Mouse (Mus musculus): ENCODE results near the gene Exosc10.
A peak's percentile ranks its signal among the peaks of the same experiment; 100 is the strongest.

The Exosc10 gene

GRCm38 (mm10) chr4:148558297-148559000 lies at the start of gene Exosc10:
Gene Exosc10 (plus strand): TSS chr4:148558429.
- DNase-seq (ENCODE audit: extremely low spot score, low read depth, low spot score), result peak; percentile 50

GRCm38 (mm10) chr4:148509450-148510084 lies 48.7 kb upstream of the Exosc10 start:
- no peak for DNase-seq (ENCODE audit: extremely low spot score, low read depth, low spot score)

- no peak for DNase-seq (ENCODE audit: extremely low spot score, low read depth, low spot score)
These were observed 47.5 kb upstream of the Exosc10 start for GRCm38 (mm10) chr4:148510691-148511090.

GRCm38 (mm10) chr4:148511334-148511733 lies 46.9 kb upstream of the Exosc10 start:
- no peak for DNase-seq (ENCODE audit: extremely low spot score, low read depth, low spot score)

GRCm38 (mm10) chr4:148513021-148513559 lies 45.1 kb upstream of the Exosc10 start:
- no peak for DNase-seq (ENCODE audit: extremely low spot score, low read depth, low spot score)

GRCm38 (mm10) chr4:148515313-148515712 lies 42.9 kb upstream of the Exosc10 start:
- no peak for DNase-seq (ENCODE audit: extremely low spot score, low read depth, low spot score)

GRCm38 (mm10) chr4:148517809-148518208 lies 40.4 kb upstream of the Exosc10 start:
- no peak for DNase-seq (ENCODE audit: extremely low spot score, low read depth, low spot score)

GRCm38 (mm10) chr4:148518235-148518795 lies 39.9 kb upstream of the Exosc10 start:
- DNase-seq (ENCODE audit: extremely low spot score, low read depth, low spot score), result no peak

- DNase-seq (ENCODE audit: extremely low spot score, low read depth, low spot score), result no peak
These were observed 34.7 kb upstream of the Exosc10 start for GRCm38 (mm10) chr4:148523538-148523937.

- DNase-seq (ENCODE audit: extremely low spot score, low read depth, low spot score), result no peak
These were observed 30.9 kb upstream of the Exosc10 start for GRCm38 (mm10) chr4:148527158-148527910.

- DNase-seq (ENCODE audit: extremely low spot score, low read depth, low spot score), result no peak
These were observed 27.9 kb upstream of the Exosc10 start for GRCm38 (mm10) chr4:148530351-148530750.

- DNase-seq (ENCODE audit: extremely low spot score, low read depth, low spot score), result no peak
These were observed 27.5 kb upstream of the Exosc10 start for GRCm38 (mm10) chr4:148530778-148531177.

GRCm38 (mm10) chr4:148531341-148531740 lies 26.9 kb upstream of the Exosc10 start:
- DNase-seq (ENCODE audit: extremely low spot score, low read depth, low spot score), result no peak

- DNase-seq (ENCODE audit: extremely low spot score, low read depth, low spot score), result no peak
These were observed 25.7 kb upstream of the Exosc10 start for GRCm38 (mm10) chr4:148532516-148532915.

- DNase-seq (ENCODE audit: extremely low spot score, low read depth, low spot score), result no peak
These were observed 24.5 kb upstream of the Exosc10 start for GRCm38 (mm10) chr4:148533613-148534328.

- no peak for DNase-seq (ENCODE audit: extremely low spot score, low read depth, low spot score)
These were observed 22.4 kb upstream of the Exosc10 start for GRCm38 (mm10) chr4:148535876-148536275.

GRCm38 (mm10) chr4:148549106-148549505 lies 9.1 kb upstream of the Exosc10 start:
- DNase-seq (ENCODE audit: extremely low spot score, low read depth, low spot score), result no peak

- no peak for DNase-seq (ENCODE audit: extremely low spot score, low read depth, low spot score)
These were observed 463 bp upstream of the Exosc10 start for GRCm38 (mm10) chr4:148557766-148558165.

- no peak for DNase-seq (ENCODE audit: extremely low spot score, low read depth, low spot score)
These were observed 4.4 kb downstream of the Exosc10 start for GRCm38 (mm10) chr4:148562676-148563075.

- no peak for DNase-seq (ENCODE audit: extremely low spot score, low read depth, low spot score)
These were observed 5.4 kb downstream of the Exosc10 start for GRCm38 (mm10) chr4:148563595-148563994.

GRCm38 (mm10) chr4:148570138-148570537 lies 11.9 kb downstream of the Exosc10 start:
- no peak for DNase-seq (ENCODE audit: extremely low spot score, low read depth, low spot score)
